Mouse (Mus musculus): ENCODE data around the gene 9230112D13Rik. TPM values are rescaled to one million over a fixed set of nuclear protein-coding genes. Genes with fewer than 3 reads are reported as not detected.

9230112D13Rik gene
- polyA plus RNA-seq, 1 experiment from 2014 or later: not detected

GRCm38 (mm10) chr14:34549004-34549671, 26.5 kb upstream of the 9230112D13Rik start:
- ATAC-seq (ENCODE audit: insufficient number of reproducible peaks, insufficient read depth, low FRiP score, low read depth): peak; percentile 93
- Histone ChIP-seq H3K9ac (replicated peaks; ENCODE audit: low read depth, low read length) (peak overlapping the region; percentile 69), H3K27me3 (ENCODE audit: control insufficient read depth, insufficient read depth, low read length) (no peaks in the 10 kb centered on the region), H3K4me3 (ENCODE audit: low read depth, low read length) (peak overlapping the region; percentile 78), H3K9me3 (ENCODE audit: control insufficient read depth, low read depth, low read length) (no peaks in the 10 kb centered on the region), H3K4me1 (ENCODE audit: control insufficient read depth, insufficient read depth, low read length) (peaks cover 4% of the 10 kb centered on the region; the same call in 1 of the 2 replicates), H3K27ac (ENCODE audit: low read length) (peak overlapping the region; percentile 91), H3K36me3 (ENCODE audit: control insufficient read depth, insufficient read depth, low read length) (no peaks in the 10 kb centered on the region), H3K4me2 (replicated peaks; ENCODE audit: low read depth, low read length) (peak overlapping the region; percentile 77)
- under 1% methylated on average over 54 of the region's 55 CpGs for WGBS

GRCm38 (mm10) chr14:34548391-34549001, 25.9 kb upstream of the 9230112D13Rik start:
- peak overlapping the region; percentile 91 for H3K27ac ChIP-seq (ENCODE audit: low read length)
- H3K36me3 ChIP-seq (ENCODE audit: control insufficient read depth, insufficient read depth, low read length): no peaks in the 10 kb centered on the region
- no peaks in the 10 kb centered on the region for H3K9me3 ChIP-seq (ENCODE audit: control insufficient read depth, low read depth, low read length)
- H3K4me1 ChIP-seq (ENCODE audit: control insufficient read depth, insufficient read depth, low read length): peaks cover 4% of the 10 kb centered on the region; the same call in 1 of the 2 replicates
- H3K9ac ChIP-seq (replicated peaks; ENCODE audit: low read depth, low read length): peak overlapping the region; percentile 69
- H3K27me3 ChIP-seq (ENCODE audit: control insufficient read depth, insufficient read depth, low read length): no peaks in the 10 kb centered on the region
- WGBS: under 1% methylated on average over 27 of the region's 27 CpGs
- peak overlapping the region; percentile 78 for H3K4me3 ChIP-seq (ENCODE audit: low read depth, low read length)
- peak; percentile 64 for ATAC-seq (ENCODE audit: insufficient number of reproducible peaks, insufficient read depth, low FRiP score, low read depth)
- peak overlapping the region; percentile 77 for H3K4me2 ChIP-seq (replicated peaks; ENCODE audit: low read depth, low read length)

- 56% methylated on average over 2 of the region's 2 CpGs for WGBS
- Histone ChIP-seq H3K9me3 (ENCODE audit: control insufficient read depth, low read depth, low read length) (no peaks in the 10 kb centered on the region), H3K4me1 (ENCODE audit: control insufficient read depth, insufficient read depth, low read length) (peaks cover 8% of the 10 kb centered on the region; the same call in 1 of the 2 replicates), H3K4me3 (ENCODE audit: low read depth, low read length) (no peak overlapping the region), H3K36me3 (ENCODE audit: control insufficient read depth, insufficient read depth, low read length) (no peaks in the 10 kb centered on the region), H3K27ac (ENCODE audit: low read length) (peak overlapping the region; percentile 23; the same call in 1 of the 2 replicates), H3K4me2 (replicated peaks; ENCODE audit: low read depth, low read length) (no peak overlapping the region), H3K27me3 (ENCODE audit: control insufficient read depth, insufficient read depth, low read length) (no peaks in the 10 kb centered on the region), H3K9ac (replicated peaks; ENCODE audit: low read depth, low read length) (no peak overlapping the region)
- no peak for ATAC-seq (ENCODE audit: insufficient number of reproducible peaks, insufficient read depth, low FRiP score, low read depth)
Observed at GRCm38 (mm10) chr14:34544545-34544944, 21.9 kb upstream of the 9230112D13Rik start.

- H3K27ac ChIP-seq (ENCODE audit: low read length): no peak overlapping the region
Observed at GRCm38 (mm10) chr14:34544001-34544400, 21.4 kb upstream of the 9230112D13Rik start.

GRCm38 (mm10) chr14:34543596-34543995, 21.0 kb upstream of the 9230112D13Rik start:
- Histone ChIP-seq H3K4me2 (replicated peaks; ENCODE audit: low read depth, low read length) (no peak overlapping the region), H3K27ac (ENCODE audit: low read length) (no peak overlapping the region), H3K36me3 (ENCODE audit: control insufficient read depth, insufficient read depth, low read length) (no peaks in the 10 kb centered on the region), H3K4me3 (ENCODE audit: low read depth, low read length) (no peak overlapping the region), H3K27me3 (ENCODE audit: control insufficient read depth, insufficient read depth, low read length) (no peaks in the 10 kb centered on the region), H3K4me1 (ENCODE audit: control insufficient read depth, insufficient read depth, low read length) (peaks cover 8% of the 10 kb centered on the region; the same call in 1 of the 2 replicates), H3K9me3 (ENCODE audit: control insufficient read depth, low read depth, low read length) (no peaks in the 10 kb centered on the region), H3K9ac (replicated peaks; ENCODE audit: low read depth, low read length) (no peak overlapping the region)
- no peak for ATAC-seq (ENCODE audit: insufficient number of reproducible peaks, insufficient read depth, low FRiP score, low read depth)
- 84% methylated on average over 6 of the region's 6 CpGs for WGBS

More at GRCm38 (mm10) chr14:34544001-34544400, 21.4 kb upstream of the 9230112D13Rik start:
- no peaks in the 10 kb centered on the region for H3K9me3 ChIP-seq (ENCODE audit: control insufficient read depth, low read depth, low read length)
- peaks cover 8% of the 10 kb centered on the region; the same call in 1 of the 2 replicates for H3K4me1 ChIP-seq (ENCODE audit: control insufficient read depth, insufficient read depth, low read length)
- no peaks in the 10 kb centered on the region for H3K27me3 ChIP-seq (ENCODE audit: control insufficient read depth, insufficient read depth, low read length)
- no peak overlapping the region for H3K4me3 ChIP-seq (ENCODE audit: low read depth, low read length)
- H3K4me2 ChIP-seq (replicated peaks; ENCODE audit: low read depth, low read length): no peak overlapping the region
- H3K9ac ChIP-seq (replicated peaks; ENCODE audit: low read depth, low read length): no peak overlapping the region
- ATAC-seq (ENCODE audit: insufficient number of reproducible peaks, insufficient read depth, low FRiP score, low read depth): no peak
- WGBS: 83% methylated on average over 6 of the region's 6 CpGs
- no peaks in the 10 kb centered on the region for H3K36me3 ChIP-seq (ENCODE audit: control insufficient read depth, insufficient read depth, low read length)

GRCm38 (mm10) chr14:34541896-34542295, 19.3 kb upstream of the 9230112D13Rik start:
- Histone ChIP-seq H3K4me1 (ENCODE audit: control insufficient read depth, insufficient read depth, low read length) (peaks cover 8% of the 10 kb centered on the region; the same call in 1 of the 2 replicates), H3K36me3 (ENCODE audit: control insufficient read depth, insufficient read depth, low read length) (no peaks in the 10 kb centered on the region), H3K27ac (ENCODE audit: low read length) (peak overlapping the region; percentile 92; the same call in 1 of the 2 replicates), H3K9me3 (ENCODE audit: control insufficient read depth, low read depth, low read length) (no peaks in the 10 kb centered on the region), H3K9ac (replicated peaks; ENCODE audit: low read depth, low read length) (no peak overlapping the region), H3K27me3 (ENCODE audit: control insufficient read depth, insufficient read depth, low read length) (no peaks in the 10 kb centered on the region), H3K4me3 (ENCODE audit: low read depth, low read length) (no peak overlapping the region), H3K4me2 (replicated peaks; ENCODE audit: low read depth, low read length) (no peak overlapping the region)
- WGBS: 82% methylated on average over 5 of the region's 5 CpGs
- no peak for ATAC-seq (ENCODE audit: insufficient number of reproducible peaks, insufficient read depth, low FRiP score, low read depth)

GRCm38 (mm10) chr14:34540685-34541162, 18.1 kb upstream of the 9230112D13Rik start:
- Histone ChIP-seq H3K27ac (ENCODE audit: low read length) (peak overlapping the region; percentile 92), H3K4me1 (ENCODE audit: control insufficient read depth, insufficient read depth, low read length) (peaks cover 8% of the 10 kb centered on the region; the same call in 1 of the 2 replicates), H3K27me3 (ENCODE audit: control insufficient read depth, insufficient read depth, low read length) (no peaks in the 10 kb centered on the region), H3K9me3 (ENCODE audit: control insufficient read depth, low read depth, low read length) (no peaks in the 10 kb centered on the region), H3K4me3 (ENCODE audit: low read depth, low read length) (no peak overlapping the region), H3K4me2 (replicated peaks; ENCODE audit: low read depth, low read length) (peak overlapping the region; percentile 22; the same call in 1 of the 2 replicates), H3K36me3 (ENCODE audit: control insufficient read depth, insufficient read depth, low read length) (no peaks in the 10 kb centered on the region), H3K9ac (replicated peaks; ENCODE audit: low read depth, low read length) (no peak overlapping the region)
- WGBS: 10% methylated on average over 17 of the region's 17 CpGs
- ATAC-seq (ENCODE audit: insufficient number of reproducible peaks, insufficient read depth, low FRiP score, low read depth): peak; percentile 84

- peak; percentile 76 for ATAC-seq (ENCODE audit: insufficient number of reproducible peaks, insufficient read depth, low FRiP score, low read depth)
- Histone ChIP-seq H3K9ac (replicated peaks; ENCODE audit: low read depth, low read length) (no peak overlapping the region), H3K27me3 (ENCODE audit: control insufficient read depth, insufficient read depth, low read length) (no peaks in the 10 kb centered on the region), H3K4me2 (replicated peaks; ENCODE audit: low read depth, low read length) (no peak overlapping the region), H3K27ac (ENCODE audit: low read length) (peak overlapping the region; percentile 61; the same call in 1 of the 2 replicates), H3K9me3 (ENCODE audit: control insufficient read depth, low read depth, low read length) (no peaks in the 10 kb centered on the region), H3K4me1 (ENCODE audit: control insufficient read depth, insufficient read depth, low read length) (no peaks in the 10 kb centered on the region), H3K4me3 (ENCODE audit: low read depth, low read length) (no peak overlapping the region), H3K36me3 (ENCODE audit: control insufficient read depth, insufficient read depth, low read length) (no peaks in the 10 kb centered on the region)
- 39% methylated on average over 4 of the region's 4 CpGs for WGBS
Observed at GRCm38 (mm10) chr14:34535883-34536282, 13.3 kb upstream of the 9230112D13Rik start.

Data from stomach, embryonic 14.5 days (tissue).